Mouse (Mus musculus): ENCODE measurements around the gene Ube2c.

DNA sequence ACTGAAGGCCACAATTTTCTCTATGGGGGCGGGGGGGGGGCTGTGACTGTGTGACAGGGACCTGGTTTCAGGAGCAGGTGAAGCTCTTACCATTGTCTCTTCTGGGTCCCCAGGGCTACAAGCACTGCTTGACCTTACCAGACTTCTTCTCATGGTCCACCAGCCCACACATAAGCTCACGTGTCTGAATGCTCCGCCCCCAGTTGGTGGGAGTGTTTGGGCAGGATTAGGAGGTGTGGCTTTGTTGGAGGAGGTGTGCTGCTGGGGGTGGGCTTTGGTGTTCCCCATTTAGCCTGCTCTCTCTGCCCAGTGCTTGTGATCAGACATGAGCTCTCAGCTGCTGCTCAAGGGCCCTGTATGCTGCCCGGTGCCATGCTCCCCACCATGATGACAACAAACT is 46.4 kb upstream of the Ube2c start:
- TF ChIP-seq MAX (IDR thresholded peaks at IDR 0.05; ENCODE audit: low read depth) (no peak), E2F4 (IDR thresholded peaks at IDR 0.05; ENCODE audit: insufficient read depth) (no peak), POLR2A (IDR thresholded peaks at IDR 0.05; ENCODE audit: insufficient read length, low read depth) (no peak), MYOG (IDR thresholded peaks at IDR 0.05; ENCODE audit: control insufficient read depth in 1 of 3, insufficient read depth in 1 of 3, insufficient read length in 2 of 3, low read depth in 2 of 3) (no peak), MYOD1 (IDR thresholded peaks at IDR 0.05; ENCODE audit: control insufficient read depth in 1 of 3, insufficient read length in 2 of 3, low read depth in 2 of 3) (no peak), USF1 (IDR thresholded peaks at IDR 0.05; ENCODE audit: low read depth) (no peak), TCF3 (IDR thresholded peaks at IDR 0.05; ENCODE audit: insufficient read length, low read depth) (no peak), POLR2AphosphoS2 (IDR thresholded peaks at IDR 0.05; ENCODE audit: insufficient read length, low read depth) (no peak), CEBPB (IDR thresholded peaks at IDR 0.05; ENCODE audit: insufficient read depth, poor library complexity, severe bottlenecking) (no peak), REST (IDR thresholded peaks at IDR 0.05; ENCODE audit: insufficient read depth, insufficient read length) (no peak)
